Mouse (Mus musculus): ENCODE data around the gene H2al1h. TPM values are rescaled to one million over a fixed set of nuclear protein-coding genes. Genes with fewer than 3 reads are reported as not detected.

H2al1h gene
- polyA plus RNA-seq, 1 experiment = not detected

GRCm38 (mm10) chrX:11345762-11346161 is 24.5 kb downstream of the H2al1h start:
- 66% methylated on average over 9 of the region's 9 CpGs for WGBS
- TF ChIP-seq CTCF (IDR thresholded peaks at IDR 0.05; ENCODE audit: insufficient read depth, low read length) (no peak), POLR2A (IDR thresholded peaks at IDR 0.05; ENCODE audit: borderline replicate concordance, extremely low read depth, low read depth, low read length) (no peak)
- H3K4me3 ChIP-seq (replicated peaks; ENCODE audit: extremely low read depth, low read depth, low read length) = no peak overlapping the region
- H3K4me1 ChIP-seq (ENCODE audit: control insufficient read depth, insufficient read depth, low read length) = no peaks in the 10 kb centered on the region
- DNase-seq = no peak

GRCm38 (mm10) chrX:11346756-11347155 is 25.5 kb downstream of the H2al1h start:
- DNase-seq = no peak
- Histone ChIP-seq H3K4me1 (ENCODE audit: control insufficient read depth, insufficient read depth, low read length) (no peaks in the 10 kb centered on the region), H3K4me3 (replicated peaks; ENCODE audit: extremely low read depth, low read depth, low read length) (no peak overlapping the region)
- TF ChIP-seq POLR2A (IDR thresholded peaks at IDR 0.05; ENCODE audit: borderline replicate concordance, extremely low read depth, low read depth, low read length) (no peak), CTCF (IDR thresholded peaks at IDR 0.05; ENCODE audit: insufficient read depth, low read length) (no peak)
- 87% methylated on average over 3 of the region's 3 CpGs for WGBS

GRCm38 (mm10) chrX:11360823-11361222 is 39.5 kb downstream of the H2al1h start:
- Histone ChIP-seq H3K4me3 (replicated peaks; ENCODE audit: extremely low read depth, low read depth, low read length) (no peak overlapping the region), H3K4me1 (ENCODE audit: control insufficient read depth, insufficient read depth, low read length) (no peaks in the 10 kb centered on the region)
- 72% methylated on average over 6 of the region's 6 CpGs for WGBS
- DNase-seq = no peak
- no peak for TF ChIP-seq POLR2A (IDR thresholded peaks at IDR 0.05; ENCODE audit: borderline replicate concordance, extremely low read depth, low read depth, low read length)
- no peak for TF ChIP-seq CTCF (IDR thresholded peaks at IDR 0.05; ENCODE audit: insufficient read depth, low read length)

- whole genome bisulfite sequencing = 80% methylated on average over 2 of the region's 2 CpGs
- TF ChIP-seq CTCF (IDR thresholded peaks at IDR 0.05; ENCODE audit: insufficient read depth, low read length) (no peak), POLR2A (IDR thresholded peaks at IDR 0.05; ENCODE audit: borderline replicate concordance, extremely low read depth, low read depth, low read length) (no peak)
- DNase-seq = no peak
- no peaks in the 10 kb centered on the region for H3K4me1 ChIP-seq (ENCODE audit: control insufficient read depth, insufficient read depth, low read length)
- no peak overlapping the region for H3K4me3 ChIP-seq (replicated peaks; ENCODE audit: extremely low read depth, low read depth, low read length)
Observed at GRCm38 (mm10) chrX:11361261-11361660, 40.0 kb downstream of the H2al1h start.

GRCm38 (mm10) chrX:11363890-11364289 is 42.6 kb downstream of the H2al1h start:
- H3K4me3 ChIP-seq (replicated peaks; ENCODE audit: extremely low read depth, low read depth, low read length) = no peak overlapping the region
- 67% methylated on average over 6 of the region's 6 CpGs for WGBS
- H3K4me1 ChIP-seq (ENCODE audit: control insufficient read depth, insufficient read depth, low read length) = no peaks in the 10 kb centered on the region
- no peak for DNase-seq
- TF ChIP-seq CTCF (IDR thresholded peaks at IDR 0.05; ENCODE audit: insufficient read depth, low read length) (no peak), POLR2A (IDR thresholded peaks at IDR 0.05; ENCODE audit: borderline replicate concordance, extremely low read depth, low read depth, low read length) (no peak)

- 70% methylated on average over 12 of the region's 12 CpGs for WGBS
- H3K4me1 ChIP-seq (ENCODE audit: control insufficient read depth, insufficient read depth, low read length) = no peaks in the 10 kb centered on the region
- TF ChIP-seq POLR2A (IDR thresholded peaks at IDR 0.05; ENCODE audit: borderline replicate concordance, extremely low read depth, low read depth, low read length) (no peak), CTCF (IDR thresholded peaks at IDR 0.05; ENCODE audit: insufficient read depth, low read length) (no peak)
- DNase-seq = no peak
- no peak overlapping the region for H3K4me3 ChIP-seq (replicated peaks; ENCODE audit: extremely low read depth, low read depth, low read length)
Observed at GRCm38 (mm10) chrX:11365151-11365550, 43.9 kb downstream of the H2al1h start.

Other genes with a start within 250 kb of the H2al1h start
- gene H2al1a, start 22.2 kb upstream of the H2al1h start, polyA plus RNA-seq (2012; rRNA removed) = not detected in 2 replicates
- gene H2al1b, start 19.1 kb upstream of the H2al1h start, polyA plus RNA-seq (2012; rRNA removed) = not detected in 2 replicates
- gene H2al1c, start 15.8 kb upstream of the H2al1h start, polyA plus RNA-seq (2012; rRNA removed) = not detected in 2 replicates
- not detected in 2 replicates for gene H2al1d, start 12.7 kb upstream of the H2al1h start, polyA plus RNA-seq (2012; rRNA removed)
- gene H2al1e, start 9.6 kb upstream of the H2al1h start, polyA plus RNA-seq (2012; rRNA removed) = not detected in 2 replicates
- not detected in 2 replicates for gene H2al1f, start 6.3 kb upstream of the H2al1h start, polyA plus RNA-seq (2012; rRNA removed)
- gene H2al1g, start 3.2 kb upstream of the H2al1h start, polyA plus RNA-seq (2012; rRNA removed) = not detected in 2 replicates
- gene H2al1i, start 3.2 kb downstream of the H2al1h start, polyA plus RNA-seq (2012; rRNA removed) = not detected in 2 replicates
- gene H2al1j, start 6.3 kb downstream of the H2al1h start, polyA plus RNA-seq (2012; rRNA removed) = not detected in 2 replicates